28 mouse cellular contexts compared by ENCODE assay signal in the genomic region with DNA sequence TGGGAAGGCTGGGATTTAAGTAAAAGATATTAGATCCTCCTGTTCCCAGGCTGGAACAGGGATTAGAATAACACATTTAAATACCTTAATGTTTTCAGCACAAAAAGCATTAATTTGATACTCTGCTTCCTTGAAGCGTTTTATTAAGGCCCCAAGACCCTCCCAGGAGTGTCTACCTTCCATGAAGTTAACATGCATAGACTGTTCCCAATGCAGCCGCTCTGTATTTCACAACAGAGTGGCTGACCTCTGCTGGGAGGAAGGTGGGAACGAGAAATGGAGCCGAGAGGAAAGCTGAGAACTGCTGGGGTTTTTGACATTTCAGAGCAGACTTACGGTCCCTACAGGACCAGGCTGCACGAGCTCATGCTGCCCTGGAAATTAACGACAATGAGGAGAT.
DNase-seq lines count a peak whose midpoint lies in the region; ATAC-seq and TF ChIP-seq lines count a peak whose summit lies in the region.
"Had no signal": no experiment of that assay in that cellular context is flagged by ENCODE, and none has a peak within 500 bp of the region (broad histone marks: within the 10 kb centered on the region; RNA-seq: fewer than 3 reads in every experiment).

No protein-coding gene starts in this region.

- no peak overlapping the region for H3K9ac ChIP-seq in forebrain, postnatal 0 days
- H3K9ac ChIP-seq in forebrain, embryonic 14.5 days (ENCODE audit: low read length): no peak overlapping the region
- no peak overlapping the region for H3K9ac ChIP-seq in kidney, embryonic 16.5 days (replicated peaks; ENCODE audit: low read length)
- no peak overlapping the region for H3K9ac ChIP-seq in neural tube, embryonic 15.5 days (replicated peaks)
- H3K9ac ChIP-seq: embryonic facial prominence, embryonic 15.5 days; forebrain, embryonic 15.5 days; lung, embryonic 15.5 days; midbrain, embryonic 12.5 days; neural tube, embryonic 13.5 days had no signal

- TF ChIP-seq CTCF in forebrain, postnatal 0 days (IDR thresholded peaks at IDR 0.05; ENCODE audit: low read depth): no peak

- 0 out of 2 replicates have a peak overlapping the region, but pooled peaks have one; percentile 40 for H3K27ac ChIP-seq in forebrain, postnatal 0 days (ENCODE audit: low read depth, low read length)
- no peak overlapping the region for H3K27ac ChIP-seq in forebrain, embryonic 14.5 days (ENCODE audit: low read depth, low read length)
- H3K27ac ChIP-seq in kidney, embryonic 16.5 days (ENCODE audit: low read length): 0 out of 2 replicates have a peak overlapping the region, but pooled peaks have one; percentile 6
- H3K27ac ChIP-seq in neural tube, embryonic 15.5 days (replicated peaks): 0 out of 2 replicates have a peak overlapping the region, but pooled peaks have one; percentile 28
- H3K27ac ChIP-seq: embryonic facial prominence, embryonic 15.5 days; forebrain, embryonic 15.5 days; gastrocnemius, adult 2 months; lung, embryonic 15.5 days; midbrain, embryonic 12.5 days; neural tube, embryonic 13.5 days had no signal

- H3K27me3 ChIP-seq in forebrain, postnatal 0 days (ENCODE audit: insufficient read depth, low read length): no peaks in the 10 kb centered on the region
- no peaks in the 10 kb centered on the region for H3K27me3 ChIP-seq in forebrain, embryonic 14.5 days (replicated peaks; ENCODE audit: control insufficient read depth, insufficient read depth, low read length)
- no peaks in the 10 kb centered on the region for H3K27me3 ChIP-seq in kidney, embryonic 16.5 days (ENCODE audit: insufficient read depth, low read length)
- no peaks in the 10 kb centered on the region for H3K27me3 ChIP-seq in neural tube, embryonic 15.5 days (replicated peaks)
- H3K27me3 ChIP-seq: forebrain, embryonic 15.5 days; midbrain, embryonic 12.5 days had no signal

- DNase-seq in forebrain, postnatal 0 days: no peak
- DNase-seq in forebrain, embryonic 14.5 days (ENCODE audit: low spot score): no peak
- DNase-seq in kidney, adult 18-20 months: no peak
- DNase-seq in neural tube, embryonic 10.5 days (ENCODE audit: extremely low spot score, low spot score): no peak
- DNase-seq in layer of hippocampus, adult 11-12 months (ENCODE audit: low spot score): no peak
- DNase-seq: adrenal gland, postnatal 14 days; cerebellum, adult 11 months; cerebellum, adult 9-10 months; gastrocnemius, adult 2 months; gastrocnemius, postnatal 36 days; heart, adult 18-20 months; heart, postnatal 36 days; kidney, postnatal 10 days; layer of hippocampus, adult 9-11 months; thymus, adult 2 months; thymus, postnatal 36 days had no signal

- WGBS in forebrain, postnatal 0 days: 70% methylated on average over 7 of the region's 7 CpGs
- 75% methylated on average over 7 of the region's 7 CpGs for WGBS in forebrain, embryonic 14.5 days
- 36% methylated on average over 7 of the region's 7 CpGs for WGBS in kidney, embryonic 16.5 days
- WGBS in neural tube, embryonic 15.5 days: 56% methylated on average over 7 of the region's 7 CpGs

- H3K4me2 ChIP-seq in forebrain, postnatal 0 days (ENCODE audit: low read depth): no peak overlapping the region
- H3K4me2 ChIP-seq in forebrain, embryonic 14.5 days (ENCODE audit: low read length): no peak overlapping the region
- no peak overlapping the region for H3K4me2 ChIP-seq in kidney, embryonic 16.5 days (replicated peaks; ENCODE audit: low read depth, low read length)
- no peak overlapping the region for H3K4me2 ChIP-seq in neural tube, embryonic 15.5 days
- H3K4me2 ChIP-seq: embryonic facial prominence, embryonic 15.5 days; forebrain, embryonic 15.5 days; heart, embryonic 11.5 days; liver, embryonic 11.5 days; lung, embryonic 15.5 days; midbrain, embryonic 12.5 days; neural tube, embryonic 13.5 days had no signal

- H3K36me3 ChIP-seq in forebrain, postnatal 0 days (ENCODE audit: insufficient read depth): no peaks in the 10 kb centered on the region
- no peaks in the 10 kb centered on the region for H3K36me3 ChIP-seq in forebrain, embryonic 14.5 days (ENCODE audit: control insufficient read depth, insufficient read depth, low read length)
- no peaks in the 10 kb centered on the region for H3K36me3 ChIP-seq in kidney, embryonic 16.5 days (ENCODE audit: insufficient read depth, low read length)
- no peaks in the 10 kb centered on the region for H3K36me3 ChIP-seq in neural tube, embryonic 15.5 days
- H3K36me3 ChIP-seq: embryonic facial prominence, embryonic 15.5 days; forebrain, embryonic 15.5 days; lung, embryonic 15.5 days; midbrain, embryonic 12.5 days; neural tube, embryonic 13.5 days had no signal

- H3K4me3 ChIP-seq in forebrain, postnatal 0 days (ENCODE audit: low read depth, low read length): no peak overlapping the region
- H3K4me3 ChIP-seq in forebrain, embryonic 14.5 days (ENCODE audit: low read depth, low read length): no peak overlapping the region
- H3K4me3 ChIP-seq in kidney, embryonic 16.5 days (ENCODE audit: low read length): no peak overlapping the region
- no peak overlapping the region for H3K4me3 ChIP-seq in neural tube, embryonic 15.5 days (replicated peaks)
- H3K4me3 ChIP-seq: embryonic facial prominence, embryonic 15.5 days; forebrain, embryonic 15.5 days; gastrocnemius, adult 2 months; lung, embryonic 15.5 days; midbrain, embryonic 12.5 days; myocyte; neural tube, embryonic 13.5 days had no signal

- no peaks in the 10 kb centered on the region for H3K9me3 ChIP-seq in forebrain, postnatal 0 days (ENCODE audit: low read length)
- H3K9me3 ChIP-seq in forebrain, embryonic 14.5 days (replicated peaks; ENCODE audit: control insufficient read depth, low read length): 0 out of 2 replicates have a peak, but pooled peaks cover 7% of the 10 kb centered on the region
- no peaks in the 10 kb centered on the region for H3K9me3 ChIP-seq in kidney, embryonic 16.5 days (ENCODE audit: low read length)
- peaks cover 4% of the 10 kb centered on the region; the same call in 1 of the 2 replicates for H3K9me3 ChIP-seq in neural tube, embryonic 15.5 days (replicated peaks)
- H3K9me3 ChIP-seq: embryonic facial prominence, embryonic 15.5 days; lung, embryonic 15.5 days; neural tube, embryonic 13.5 days had no signal

- H3K4me1 ChIP-seq in forebrain, postnatal 0 days (ENCODE audit: insufficient read depth): no peaks in the 10 kb centered on the region
- H3K4me1 ChIP-seq in forebrain, embryonic 14.5 days (ENCODE audit: control insufficient read depth, insufficient read depth, low read length): no peaks in the 10 kb centered on the region
- H3K4me1 ChIP-seq in kidney, embryonic 16.5 days (ENCODE audit: insufficient read depth, low read length): no peaks in the 10 kb centered on the region
- peaks cover 7% of the 10 kb centered on the region; the same call in 1 of the 2 replicates for H3K4me1 ChIP-seq in neural tube, embryonic 15.5 days
- H3K4me1 ChIP-seq: forebrain, embryonic 15.5 days had no signal

- no peak for ATAC-seq in forebrain, postnatal 0 days
- ATAC-seq in forebrain, embryonic 14.5 days: no peak
- ATAC-seq in kidney, embryonic 16.5 days (ENCODE audit: low FRiP score, low TSS enrichment): no peak
- ATAC-seq in neural tube, embryonic 15.5 days (ENCODE audit: low FRiP score): peak; percentile 17; the same call in 1 of the 2 replicates
- ATAC-seq: intestine, embryonic 16.5 days; Patski had no signal
